Mouse (Mus musculus): ENCODE measurements around the gene Nfya.
A peak's percentile ranks its signal among the peaks of the same experiment; 100 is the strongest.

The Nfya gene

GRCm38 (mm10) chr17:48430394-48430793, 20.7 kb upstream of the Nfya start:
- DNase-seq (ENCODE audit: low spot score) = no peak

- DNase-seq (ENCODE audit: low spot score) = no peak
Measured at GRCm38 (mm10) chr17:48427852-48428530, 18.3 kb upstream of the Nfya start.

DNA sequence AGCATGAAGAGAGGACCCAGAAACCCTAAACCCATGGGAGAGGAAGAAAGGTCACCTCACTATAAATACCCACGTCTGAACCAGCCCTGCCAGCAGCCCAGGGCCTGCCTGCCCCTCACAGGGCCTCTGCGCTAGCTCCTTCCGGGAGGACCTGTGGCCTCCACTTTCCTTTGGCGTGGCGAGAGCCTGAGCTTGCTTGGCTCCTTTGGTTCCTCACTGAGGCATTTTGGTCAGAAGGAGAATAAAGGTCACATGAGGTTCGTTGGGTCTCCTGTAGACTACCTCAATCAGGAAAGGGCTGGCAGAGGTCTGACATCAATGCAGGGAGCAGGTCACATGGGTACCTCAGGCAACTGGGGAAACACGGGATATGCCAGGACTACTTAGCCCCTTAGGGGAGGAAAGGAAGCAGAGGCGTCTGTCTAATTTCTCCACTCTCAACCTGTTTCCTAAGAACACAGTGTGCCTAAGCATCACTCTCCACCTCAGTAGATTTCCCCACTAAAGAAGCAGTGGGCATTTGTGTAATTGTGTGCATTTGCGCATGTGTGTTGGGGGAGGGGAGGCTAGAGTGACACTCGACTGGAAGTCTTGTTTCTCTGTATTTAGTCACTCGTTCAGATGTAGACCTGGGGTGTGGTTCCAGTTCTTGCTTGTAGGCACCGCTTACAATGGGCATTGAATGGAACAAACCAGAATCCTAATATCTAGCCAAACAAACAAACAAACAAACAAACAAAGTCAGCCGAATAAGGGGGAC, 17.5 kb upstream of the Nfya start:
- no peak for DNase-seq (ENCODE audit: low spot score)

- no peak for DNase-seq (ENCODE audit: low spot score)
Measured at GRCm38 (mm10) chr17:48425823-48426612, 16.3 kb upstream of the Nfya start.

GRCm38 (mm10) chr17:48424237-48424636, 14.5 kb upstream of the Nfya start:
- DNase-seq (ENCODE audit: low spot score) = no peak

DNA sequence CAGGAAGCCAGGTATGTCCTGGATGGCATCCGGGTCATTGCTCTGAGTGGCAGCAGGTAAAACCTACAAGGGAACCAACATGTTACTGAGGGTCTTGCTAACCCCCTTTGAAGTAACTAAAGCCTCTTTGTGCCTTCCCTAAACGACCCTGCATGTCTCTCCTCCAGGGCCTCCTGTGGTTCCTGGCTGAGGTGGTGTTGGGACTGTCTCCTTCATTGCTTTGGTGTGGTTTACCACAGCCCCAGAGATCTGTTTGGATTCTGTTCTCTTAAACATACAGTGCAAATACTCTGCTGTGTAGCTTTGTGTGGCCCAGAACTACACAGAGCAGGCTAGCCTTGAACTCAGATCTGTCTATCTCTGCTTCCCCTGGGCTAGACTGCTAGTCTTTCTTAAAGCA, 9.9 kb upstream of the Nfya start:
- DNase-seq (ENCODE audit: low spot score) = no peak

GRCm38 (mm10) chr17:48418781-48419180, 9.1 kb upstream of the Nfya start:
- DNase-seq (ENCODE audit: low spot score) = no peak

DNA sequence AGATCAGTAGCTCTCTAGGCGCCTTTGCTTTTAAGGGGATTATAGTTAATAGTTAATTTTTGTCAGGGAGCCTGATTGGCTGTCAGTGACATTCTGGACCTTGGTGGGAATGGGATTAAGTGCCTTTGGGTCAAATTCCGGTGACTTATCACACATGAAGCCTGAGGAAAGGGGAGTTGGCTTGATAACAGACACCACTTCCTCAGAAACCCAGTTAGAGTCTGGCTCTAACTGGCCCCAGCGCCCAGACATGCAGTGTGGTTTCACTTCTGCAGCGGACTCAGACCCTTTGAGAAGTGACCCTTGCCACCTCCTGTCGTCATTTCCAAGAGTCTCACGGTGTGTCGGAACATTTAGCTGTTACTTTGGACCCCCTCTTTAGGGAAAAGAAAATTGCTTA, 8.5 kb upstream of the Nfya start:
- no peak for DNase-seq (ENCODE audit: low spot score)

GRCm38 (mm10) chr17:48417521-48417920, 7.8 kb upstream of the Nfya start:
- DNase-seq (ENCODE audit: low spot score) = no peak

GRCm38 (mm10) chr17:48416425-48417195, 6.9 kb upstream of the Nfya start:
- DNase-seq (ENCODE audit: low spot score) = peak; percentile 73

DNA sequence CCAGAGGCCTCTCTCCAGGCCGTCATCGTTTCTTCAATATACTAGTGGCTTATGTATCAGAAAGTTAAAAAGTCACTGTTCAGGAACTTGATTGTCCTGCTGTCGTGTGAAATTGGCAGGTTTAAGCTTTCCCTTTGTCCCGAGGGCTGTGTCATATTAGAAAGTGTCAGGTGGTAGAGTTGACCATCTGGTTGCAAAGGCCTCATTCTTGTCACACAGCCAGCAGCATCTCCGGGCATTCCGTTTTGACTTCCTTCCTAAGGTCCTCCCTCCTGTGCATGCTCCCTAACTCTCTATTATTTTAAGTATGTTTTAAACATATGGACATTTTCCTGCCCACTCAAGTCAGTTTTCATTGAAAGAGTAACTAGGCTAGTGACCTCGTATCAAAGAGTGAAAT, 6.3 kb upstream of the Nfya start:
- DNase-seq (ENCODE audit: low spot score) = no peak

DNA sequence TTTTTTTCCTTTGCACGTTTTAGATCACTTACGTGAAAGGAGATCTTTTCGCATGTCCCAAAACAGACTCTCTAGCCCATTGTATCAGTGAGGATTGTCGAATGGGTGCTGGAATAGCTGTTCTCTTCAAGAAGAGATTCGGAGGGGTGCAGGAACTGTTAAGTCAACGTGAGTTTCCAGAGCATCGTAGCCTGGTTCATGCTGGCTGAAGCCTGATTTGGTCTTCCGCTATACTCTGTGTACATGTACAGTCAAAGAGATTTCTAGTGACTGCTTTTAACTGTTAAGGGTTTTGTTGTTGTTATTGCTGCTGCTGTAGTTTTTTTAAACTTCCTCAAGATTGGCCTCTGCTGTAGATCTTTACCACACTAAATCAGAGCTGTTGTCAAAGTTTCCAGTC, 1.5 kb upstream of the Nfya start:
- no peak for DNase-seq (ENCODE audit: low spot score)

DNA sequence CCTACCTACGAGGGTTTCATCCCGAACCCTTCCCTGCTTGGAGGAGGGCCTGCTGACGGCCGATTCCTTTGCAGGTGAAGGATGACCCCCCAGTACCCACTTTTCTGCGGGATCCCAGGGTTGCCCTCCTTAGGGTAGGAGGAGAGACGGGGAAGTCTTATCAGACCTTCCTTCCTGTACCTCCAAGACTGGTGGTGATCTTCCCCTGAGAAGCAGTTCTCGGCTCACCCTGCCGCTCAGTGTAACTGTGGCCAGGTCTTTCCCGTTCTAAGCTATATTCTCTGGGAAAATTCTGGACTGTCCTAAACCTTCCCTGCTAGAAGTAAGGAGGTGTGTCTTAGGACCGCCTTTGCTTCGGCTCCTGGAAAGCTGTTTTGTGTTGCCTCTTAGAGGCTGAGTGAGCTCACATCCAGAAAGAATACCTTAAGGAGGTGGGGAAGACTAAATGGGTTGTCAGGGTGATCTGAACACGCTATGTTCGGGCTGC, 636 bp upstream of the Nfya start:
- DNase-seq (ENCODE audit: low spot score) = peak; percentile 71

DNA sequence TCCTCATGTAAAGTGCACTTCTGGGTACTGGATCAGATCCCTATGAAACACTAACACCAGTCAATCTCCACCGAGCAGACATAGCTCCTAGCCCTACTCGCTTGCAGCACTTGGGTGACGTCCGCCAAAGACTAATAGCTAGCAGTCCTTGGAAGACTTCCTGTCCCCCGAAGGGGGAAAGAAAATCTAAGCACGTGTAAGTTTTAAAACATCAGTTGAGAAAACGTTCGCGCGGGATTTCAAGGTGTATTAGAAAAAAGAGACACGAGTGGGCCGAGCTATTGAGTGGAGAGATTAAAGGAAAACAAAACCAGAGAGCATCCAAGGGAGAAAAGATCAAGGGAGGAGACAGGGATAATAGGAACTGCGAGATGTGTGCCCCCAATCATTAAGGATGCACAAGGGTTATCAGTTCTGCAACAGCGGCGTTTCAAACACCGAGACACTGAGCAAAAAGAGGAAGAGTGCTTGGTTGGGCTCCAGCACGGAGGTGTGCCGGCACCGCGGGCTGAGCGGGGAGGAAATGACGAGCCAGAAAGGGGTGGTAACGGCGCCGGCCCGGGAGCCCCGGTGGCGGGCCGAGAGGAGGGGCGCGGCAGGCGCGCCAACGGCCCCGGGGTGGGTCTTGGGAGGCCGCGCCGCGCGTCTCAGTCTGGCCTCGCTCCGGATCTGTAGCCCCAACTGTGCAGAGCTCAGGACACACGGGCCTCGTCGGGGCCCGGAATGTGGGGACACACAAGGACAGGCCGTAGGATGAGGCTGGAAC, 997 bp downstream of the Nfya start:
- peak; percentile 76 for DNase-seq (ENCODE audit: low spot score)

DNA sequence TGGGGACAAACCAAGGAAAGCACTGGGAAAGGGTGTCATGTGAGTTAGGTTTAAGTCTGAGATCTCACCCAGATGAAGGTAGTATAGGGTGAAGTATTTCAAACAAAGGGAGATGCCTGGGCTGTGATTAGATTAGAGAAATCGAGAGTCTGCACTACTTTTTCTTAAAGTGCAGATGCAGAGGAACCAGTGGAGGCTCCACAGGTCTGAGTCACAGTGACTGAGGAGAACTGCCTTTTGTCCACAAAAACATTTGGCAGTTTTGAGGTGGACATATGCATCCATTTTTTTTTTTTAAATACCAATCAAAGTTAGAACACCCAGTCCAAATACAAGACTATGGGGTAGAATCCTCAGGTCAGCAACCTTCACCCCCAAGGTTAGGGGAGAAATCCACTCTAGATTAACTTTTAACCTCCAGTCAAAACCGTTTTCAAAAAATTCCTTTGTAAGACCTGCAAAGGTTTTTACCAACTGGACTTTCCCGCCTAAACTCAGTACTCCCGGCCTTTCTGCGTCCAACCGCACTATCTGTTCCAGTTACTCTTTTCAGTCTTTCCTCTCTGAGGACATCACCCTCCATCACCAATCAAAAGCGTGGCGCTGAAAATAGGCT, 1.7 kb downstream of the Nfya start:
- no peak for DNase-seq (ENCODE audit: low spot score)

DNA sequence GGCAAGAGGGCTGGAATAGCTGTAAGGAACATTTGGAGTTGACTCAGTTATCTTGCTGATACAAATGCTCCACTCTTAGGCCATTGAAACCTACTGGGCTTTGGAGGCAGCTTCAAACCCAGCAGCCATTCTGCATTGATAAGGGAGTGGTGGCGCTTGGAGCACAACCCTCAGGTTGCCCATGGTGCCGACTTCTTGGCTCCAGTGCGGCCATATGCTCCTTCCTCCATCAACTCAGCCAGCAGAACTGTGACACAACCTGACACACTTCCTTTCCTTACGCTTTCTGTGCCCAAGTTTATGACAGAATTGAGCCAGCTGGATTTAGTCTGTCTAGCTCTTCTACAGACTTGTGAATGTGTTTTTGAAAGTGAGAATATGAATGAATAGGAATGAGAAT, 2.6 kb downstream of the Nfya start:
- no peak for DNase-seq (ENCODE audit: low spot score)

GRCm38 (mm10) chr17:48404706-48405105, 5.0 kb downstream of the Nfya start:
- no peak for DNase-seq (ENCODE audit: low spot score)

DNA sequence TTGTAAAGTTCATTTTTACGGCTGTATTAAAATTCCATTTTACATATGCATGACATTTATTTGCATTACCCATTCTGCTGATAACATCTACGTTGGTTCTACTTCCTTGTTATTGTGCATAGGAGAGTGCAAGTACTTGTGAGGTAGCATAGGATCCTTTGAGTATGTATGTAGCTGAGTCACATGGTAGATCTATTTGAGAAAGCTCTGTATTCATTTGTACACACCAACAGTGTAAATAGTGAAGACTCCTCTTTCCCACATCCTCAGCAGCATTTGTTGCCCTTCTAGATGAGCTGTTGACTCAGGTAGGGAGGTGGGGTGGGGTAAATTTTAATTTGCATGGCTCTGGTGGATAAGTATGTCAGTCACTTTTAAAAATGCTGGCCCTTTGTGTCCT, 5.9 kb downstream of the Nfya start:
- no peak for DNase-seq (ENCODE audit: low spot score)

- DNase-seq (ENCODE audit: low spot score) = no peak
Measured at GRCm38 (mm10) chr17:48402751-48403150, 7.0 kb downstream of the Nfya start.

- DNase-seq (ENCODE audit: low spot score) = no peak
Measured at GRCm38 (mm10) chr17:48401710-48402109, 8.0 kb downstream of the Nfya start.

GRCm38 (mm10) chr17:48392616-48393015, 17.1 kb downstream of the Nfya start:
- no peak for DNase-seq (ENCODE audit: low spot score)

All from MN1 (cell line).